Mouse (Mus musculus): Measurements from ENCODE around the gene A730071L15Rik. TPM values are rescaled to one million over a fixed set of nuclear protein-coding genes. Genes with fewer than 3 reads are reported as not detected.

A730071L15Rik gene
- total RNA-seq, 4 experiments from 2014 or later: not detected

DNA sequence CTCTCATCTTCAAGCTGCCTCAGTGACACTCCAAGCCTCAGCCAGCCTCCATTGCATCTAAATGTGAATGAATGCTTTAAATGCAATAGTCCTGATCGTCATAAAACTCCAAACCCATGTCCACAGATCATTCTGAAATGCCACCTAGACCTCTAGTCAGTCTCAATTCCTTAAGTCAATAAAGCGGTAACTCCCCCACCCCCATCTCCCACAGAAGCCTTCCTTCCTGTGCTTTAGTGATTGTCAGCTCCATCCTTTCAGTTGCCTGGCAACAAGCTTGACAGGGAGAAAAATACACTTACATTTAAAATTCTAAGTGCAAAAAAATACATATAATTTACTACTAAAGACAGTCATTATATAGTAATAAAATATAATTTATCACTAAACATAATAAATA is 16.6 kb upstream of the A730071L15Rik start:
- no peak for DNase-seq (ENCODE audit: low spot score in 2 of 2)

DNA sequence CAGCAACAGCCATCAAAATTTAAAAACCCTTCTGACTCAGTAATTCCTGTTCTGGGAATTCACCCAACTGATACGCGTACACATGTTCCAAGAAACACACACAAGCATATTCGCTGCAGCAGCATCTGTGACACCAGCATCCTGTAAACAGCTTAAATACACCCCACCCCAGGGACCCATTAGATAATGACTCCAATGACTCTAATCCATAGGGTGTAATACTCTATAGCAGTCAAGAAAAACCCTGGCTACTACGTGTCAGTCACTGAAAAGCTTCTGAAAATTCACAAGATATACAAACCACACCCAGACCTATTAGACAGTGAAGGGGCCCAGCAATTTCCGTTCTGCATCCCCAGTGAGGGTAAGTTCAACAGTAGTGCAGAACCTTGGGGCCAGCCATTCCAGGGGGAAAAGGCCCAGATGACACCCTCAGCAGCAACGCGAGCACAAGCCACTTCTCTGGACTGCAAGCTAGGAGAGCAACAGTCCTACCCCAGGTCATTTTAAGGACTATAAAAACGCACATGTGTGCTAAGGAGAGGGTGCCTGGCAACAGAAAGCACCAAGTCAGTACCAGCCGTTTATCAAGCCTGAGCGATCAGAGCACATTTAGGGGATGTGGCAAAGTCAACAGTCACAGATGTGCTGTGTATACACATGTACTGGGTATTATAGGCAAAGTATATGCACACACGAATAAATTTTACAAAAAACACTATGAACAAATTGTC is 15.5 kb upstream of the A730071L15Rik start:
- DNase-seq (ENCODE audit: low spot score in 2 of 2): no peak

DNA sequence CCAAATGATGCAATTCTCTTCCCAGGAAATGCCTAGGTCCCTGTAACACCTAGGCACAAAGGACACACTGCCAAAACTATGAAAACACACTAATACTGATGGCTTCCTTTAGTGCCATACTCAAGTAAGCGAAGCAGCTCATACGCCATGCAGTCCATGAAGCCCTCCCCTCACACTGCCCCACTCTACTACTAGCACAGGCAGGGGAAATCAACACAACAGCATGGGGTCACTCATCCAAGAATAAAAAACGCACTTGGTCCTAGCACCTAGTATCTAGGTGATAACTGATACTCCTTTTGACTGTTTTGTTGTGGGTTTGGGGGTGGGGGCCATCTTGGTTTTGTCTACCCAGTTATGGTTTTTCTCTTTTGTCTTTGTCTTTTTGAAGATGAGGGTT is 12.4 kb upstream of the A730071L15Rik start:
- no peak for DNase-seq (ENCODE audit: low spot score in 2 of 2)

DNA sequence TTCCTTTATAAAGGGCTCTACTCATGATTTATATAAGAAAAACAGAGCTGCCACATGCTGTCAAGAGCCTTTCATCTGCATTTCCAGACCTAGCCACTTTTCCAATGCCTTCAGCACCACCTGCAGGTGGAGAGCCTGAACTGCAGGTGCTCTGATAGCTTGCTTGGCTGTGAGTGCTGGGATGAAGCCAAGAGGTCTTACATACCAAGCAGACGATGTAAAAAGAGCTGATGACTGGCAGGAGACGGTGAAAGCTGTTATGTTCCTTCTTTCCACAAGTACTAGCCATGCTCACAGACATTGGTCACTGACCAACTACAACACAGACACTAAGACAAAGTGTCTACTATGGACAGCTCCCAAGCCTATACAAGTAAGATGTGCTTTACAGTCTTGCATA is 12.0 kb upstream of the A730071L15Rik start:
- DNase-seq (ENCODE audit: low spot score in 2 of 2): peak; percentile 92 to 94

DNA sequence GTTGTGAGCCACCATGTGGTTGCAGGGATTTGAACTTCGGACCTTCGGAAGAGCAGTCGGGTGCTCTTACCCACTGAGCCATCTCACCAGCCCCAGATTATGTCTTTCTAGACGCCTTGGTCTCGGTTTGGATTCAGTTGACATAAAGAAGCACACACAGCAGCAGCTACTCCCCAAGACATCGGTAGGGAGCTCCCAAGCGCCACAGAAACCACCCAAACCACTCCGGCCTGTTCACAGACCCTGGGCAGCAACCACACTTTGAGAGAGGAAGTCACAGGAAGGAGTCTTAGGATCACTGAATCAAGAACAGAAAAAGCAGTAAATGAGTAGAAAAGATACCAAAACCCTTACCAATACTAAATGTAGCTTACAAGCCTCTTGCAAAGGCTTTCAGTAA is 3.0 kb upstream of the A730071L15Rik start:
- no peak for DNase-seq (ENCODE audit: low spot score in 2 of 2)

DNA sequence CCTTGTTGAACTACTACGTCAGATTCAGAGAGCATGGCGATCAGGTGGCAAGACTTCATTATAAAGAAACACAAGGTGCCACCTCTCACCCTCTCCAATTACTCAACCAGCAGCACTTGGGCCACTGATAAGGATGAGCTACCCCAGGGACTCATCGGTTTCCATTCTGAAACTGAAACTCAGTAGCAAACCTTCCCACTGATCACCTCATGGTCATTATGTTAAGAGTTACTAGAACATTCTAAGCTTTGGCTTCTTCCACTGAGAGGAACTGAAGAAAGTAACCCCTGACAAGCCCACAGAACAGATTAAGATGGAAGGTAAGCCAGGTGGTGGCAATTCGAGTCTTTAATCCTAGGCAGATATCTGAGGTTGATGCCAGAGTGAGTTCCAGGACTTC is 1.4 kb upstream of the A730071L15Rik start:
- no peak for DNase-seq (ENCODE audit: low spot score in 2 of 2)

DNA sequence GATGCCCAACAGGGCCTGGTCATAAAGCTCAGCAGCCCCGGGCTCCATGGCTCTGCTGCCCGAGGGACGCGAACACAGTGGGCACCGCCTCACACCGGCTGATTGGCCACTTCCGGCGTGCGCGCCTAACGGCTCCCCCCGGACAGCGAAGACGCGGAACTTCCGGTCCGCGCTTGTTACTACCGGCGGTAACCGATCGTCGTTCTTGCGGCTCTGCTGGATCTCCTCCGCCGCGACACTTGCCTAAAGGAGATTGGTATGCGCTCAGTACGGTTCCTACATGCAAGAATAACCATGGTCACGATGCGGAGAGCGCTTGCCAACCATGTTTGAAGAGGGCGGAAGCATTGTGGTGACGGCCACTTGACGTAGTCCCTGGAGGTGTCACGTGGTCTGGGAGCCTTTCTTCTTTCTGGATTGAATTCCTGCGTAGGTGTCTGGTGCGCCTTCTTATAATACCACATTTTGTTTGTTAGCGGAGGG is 299 bp downstream of the A730071L15Rik start, which contains the start of gene Nudcd3:
Gene Nudcd3, minus strand, starts transcription at position 329 of the 483 bp plus-strand sequence.
- peak; percentile 74 to 79 for DNase-seq (ENCODE audit: low spot score in 2 of 2)

DNA sequence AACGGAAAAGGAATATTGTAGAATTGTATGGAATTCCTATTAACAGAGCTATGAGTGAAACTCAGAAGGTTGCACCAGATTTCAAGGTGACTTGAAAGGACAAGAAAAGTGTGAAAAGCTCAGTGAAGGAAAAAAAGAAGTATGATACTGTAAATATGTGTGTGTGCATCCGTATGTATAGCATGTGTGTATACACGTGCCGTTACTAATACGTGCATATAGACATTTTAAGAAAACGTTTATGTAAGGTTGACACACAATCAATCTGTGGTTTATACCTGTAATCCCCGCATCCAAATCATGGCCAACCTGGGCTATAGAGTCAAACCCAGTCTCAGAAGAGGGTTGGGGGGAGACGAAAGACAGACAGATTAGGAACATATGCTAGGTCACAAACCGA is 741 bp downstream of the A730071L15Rik start:
- DNase-seq (ENCODE audit: low spot score in 2 of 2): no peak

DNA sequence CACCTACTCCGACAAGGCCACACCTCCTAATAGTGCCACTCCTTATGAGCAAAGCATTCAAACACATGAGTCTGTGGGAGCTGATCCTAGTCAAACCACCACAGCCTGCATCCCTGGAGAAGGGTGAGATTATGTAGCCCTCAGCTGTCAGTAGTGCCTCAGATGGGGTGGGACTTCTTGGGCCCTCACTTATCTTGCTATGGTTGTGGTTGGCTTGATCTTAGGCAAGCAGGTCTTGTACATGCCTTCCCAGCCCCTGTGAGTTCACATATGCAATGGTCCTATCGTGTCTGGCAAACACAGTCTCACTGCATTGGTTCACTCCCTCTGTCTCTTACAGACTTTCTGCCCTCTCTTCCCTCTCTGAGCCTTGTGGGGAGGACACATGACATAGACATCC is 7.3 kb downstream of the A730071L15Rik start:
- no peak for DNase-seq (ENCODE audit: low spot score in 2 of 2)

DNA sequence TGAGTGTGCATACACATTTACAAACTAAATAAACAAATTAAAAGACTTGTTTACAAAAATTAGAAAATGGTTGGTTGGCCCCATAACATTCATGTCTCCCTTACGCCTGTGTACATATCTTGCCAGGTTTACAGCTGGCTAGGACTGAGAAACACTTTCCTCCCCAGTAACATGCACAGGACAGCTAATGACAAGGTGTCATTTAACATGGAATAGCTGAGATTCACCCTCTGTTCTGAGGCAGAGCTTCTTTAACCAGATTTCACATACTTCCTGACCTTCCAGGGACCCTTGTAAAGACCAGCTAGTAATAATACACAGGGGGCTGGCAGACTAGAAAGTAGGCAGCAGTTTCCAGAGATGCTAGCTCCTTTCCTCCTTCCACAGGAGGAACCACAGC is 8.3 kb downstream of the A730071L15Rik start:
- no peak for DNase-seq (ENCODE audit: low spot score in 2 of 2)

DNA sequence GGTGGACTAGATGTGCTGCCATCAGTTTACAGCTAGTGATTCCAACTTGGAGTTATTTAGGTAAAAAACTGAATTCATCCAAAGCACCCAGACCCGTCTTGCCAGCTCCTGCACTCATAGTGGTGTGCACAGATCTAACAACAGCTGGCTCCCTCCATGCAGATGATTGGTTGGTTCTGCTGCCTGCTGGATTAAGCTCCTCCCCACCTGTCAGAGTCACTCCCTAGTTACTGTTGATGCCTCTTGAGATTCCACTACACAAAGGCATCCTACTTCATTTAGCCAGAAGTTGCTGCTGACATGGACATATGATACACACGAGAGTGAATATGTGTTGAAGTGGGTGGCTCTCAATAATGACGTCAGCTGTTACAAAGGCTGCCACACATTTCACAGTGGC is 17.0 kb downstream of the A730071L15Rik start:
- DNase-seq (ENCODE audit: low spot score in 2 of 2): no peak

DNA sequence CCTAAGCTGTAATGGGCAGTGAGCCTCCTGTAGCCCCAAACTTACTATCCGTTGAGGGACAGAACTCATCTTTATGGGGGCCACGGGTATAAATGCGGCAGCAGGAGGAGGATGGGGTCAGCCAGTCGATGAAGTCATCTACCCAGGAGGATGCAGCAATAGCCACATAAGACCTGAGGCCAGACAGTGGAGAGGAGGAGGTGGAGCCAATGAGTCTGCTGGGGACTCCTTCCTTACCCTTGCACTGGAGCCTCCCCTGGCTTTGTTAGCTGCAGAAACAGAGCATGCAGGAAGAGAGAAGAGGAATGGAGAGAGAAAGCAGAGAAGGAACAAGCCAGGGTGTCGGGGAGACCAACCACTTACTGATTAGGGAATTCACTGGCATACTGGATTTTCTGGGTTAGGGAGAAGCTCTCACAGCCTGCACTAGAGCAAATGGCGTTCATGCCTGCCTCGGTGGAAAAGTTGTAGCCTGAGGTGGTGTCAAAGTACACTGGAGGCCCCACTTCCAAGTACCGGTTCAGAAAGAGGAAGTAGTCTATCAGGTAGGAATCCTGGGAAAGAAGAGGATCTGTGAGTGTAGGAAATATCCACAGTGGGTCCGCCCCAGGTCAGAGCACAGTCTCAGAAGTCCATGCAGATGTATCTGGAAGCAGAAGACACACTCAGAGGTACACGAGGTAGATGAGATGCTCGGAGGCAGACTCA is 18.5 kb downstream of the A730071L15Rik start:
- no peak for DNase-seq (ENCODE audit: low spot score in 2 of 2)

DNA sequence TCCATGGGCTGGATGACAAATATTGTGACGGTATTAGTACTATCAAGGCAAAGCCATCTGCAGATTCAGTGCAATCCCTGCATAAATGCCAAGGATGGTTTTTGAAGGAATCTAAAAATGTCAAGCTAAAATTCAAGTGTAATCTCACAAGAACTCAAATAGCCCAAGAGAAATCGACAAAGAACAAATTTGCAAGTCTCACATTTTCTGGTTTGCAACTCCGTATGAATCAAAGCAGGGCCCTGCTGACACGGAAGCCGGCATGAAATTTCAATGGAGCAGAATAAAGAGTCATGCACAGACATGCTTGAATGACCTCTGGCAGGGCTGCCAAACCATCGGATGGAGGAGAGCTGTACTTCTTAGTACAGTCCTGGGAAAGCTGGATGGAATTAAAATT is 20.1 kb downstream of the A730071L15Rik start:
- DNase-seq (ENCODE audit: low spot score in 2 of 2): no peak

DNA sequence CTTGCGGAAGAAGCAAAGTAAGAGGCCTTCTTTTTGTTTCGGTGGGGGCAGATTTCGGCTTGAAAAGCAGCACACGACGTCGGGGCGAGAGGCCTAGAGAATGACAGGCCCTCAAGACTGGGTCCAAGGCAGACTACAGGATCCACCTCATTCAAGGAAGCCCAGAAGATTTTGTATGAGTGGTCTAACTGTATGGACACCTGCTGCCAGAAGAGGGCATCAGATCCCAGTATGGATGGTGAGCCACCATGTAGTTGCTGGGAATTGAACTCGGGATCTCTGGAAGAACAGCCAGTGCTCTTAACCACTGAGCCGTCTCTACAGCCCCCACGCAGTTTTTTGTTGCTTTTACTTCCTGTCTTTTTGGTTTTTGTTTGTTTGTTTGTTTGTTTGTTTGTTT is 22.4 kb downstream of the A730071L15Rik start:
- DNase-seq (ENCODE audit: low spot score in 2 of 2): no peak

DNA sequence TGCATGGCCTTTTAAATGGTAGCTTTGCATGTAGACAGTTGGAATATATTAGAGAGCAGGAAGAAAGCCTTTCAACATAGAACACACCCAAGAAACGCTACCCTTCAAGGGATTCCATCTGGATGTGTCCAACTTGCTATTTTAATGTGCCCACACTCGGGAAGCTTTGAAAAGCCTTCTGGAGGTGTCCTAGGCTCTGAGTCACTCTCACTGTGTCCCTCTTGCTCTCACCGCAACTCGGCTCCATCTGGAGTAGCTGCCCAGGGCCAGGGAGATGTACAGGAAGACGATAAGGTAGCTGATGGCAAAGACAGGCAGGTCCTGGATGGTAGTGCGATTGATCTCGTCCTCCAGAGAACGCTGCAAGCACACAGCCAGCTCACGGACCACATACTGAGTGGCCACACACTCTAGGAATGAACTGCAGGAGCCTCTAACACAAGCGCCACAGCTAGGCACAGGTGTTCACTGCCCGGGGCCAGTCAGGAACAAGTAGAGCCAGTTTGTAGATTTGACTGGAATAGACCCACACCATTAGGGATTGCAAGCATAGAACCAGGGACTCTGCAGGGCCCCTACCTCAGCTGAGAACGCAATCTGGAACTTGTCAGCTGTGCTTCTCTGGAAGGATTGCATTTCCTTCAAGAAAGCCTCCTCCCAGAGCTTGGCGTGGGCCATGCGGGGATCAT is 24.9 kb downstream of the A730071L15Rik start:
- no peak for DNase-seq (ENCODE audit: low spot score in 2 of 2)

DNA sequence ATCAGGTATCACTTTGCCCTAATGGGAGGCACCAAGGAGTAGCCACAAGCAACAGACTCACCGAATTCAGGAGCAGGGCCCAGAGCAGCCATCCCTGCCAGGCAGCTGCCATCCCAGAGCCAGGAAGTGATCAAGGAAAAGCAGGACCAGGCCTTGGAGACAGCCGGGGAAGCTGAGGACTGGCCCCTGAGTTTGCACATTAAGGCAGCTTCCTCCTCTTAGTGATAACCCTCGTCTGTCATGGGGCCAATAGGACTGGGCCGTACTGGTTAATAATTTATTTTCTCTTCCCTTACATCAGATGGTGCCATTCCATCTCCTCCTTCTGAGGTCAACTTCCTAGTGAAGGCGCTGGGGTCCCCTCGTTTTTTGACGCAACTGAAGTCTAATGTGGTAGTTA is 30.2 kb downstream of the A730071L15Rik start, which contains the start of gene Npc1l1:
Gene Npc1l1, minus strand, starts transcription at position 132 of the 400 bp plus-strand sequence.
- no peak for DNase-seq (ENCODE audit: low spot score in 2 of 2)

DNA sequence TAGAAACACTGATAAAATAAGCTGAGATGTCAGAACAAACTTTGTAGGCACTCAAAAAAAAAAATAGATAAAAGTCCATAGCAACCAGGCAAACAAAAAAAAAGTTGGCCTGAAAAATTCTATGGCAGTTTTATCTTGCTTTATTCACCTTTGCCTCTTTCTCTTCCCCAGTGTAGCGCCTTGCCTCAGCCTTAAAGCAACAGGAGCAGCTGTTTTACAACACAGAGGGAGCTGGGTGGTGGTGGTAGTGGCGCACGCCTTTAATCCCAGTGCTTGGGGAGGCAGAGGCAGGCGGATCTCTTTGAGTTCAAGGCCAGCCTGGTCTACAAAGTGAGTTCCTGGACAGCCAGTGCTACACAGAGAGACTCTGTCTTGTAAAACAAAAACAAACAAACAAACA is 33.2 kb downstream of the A730071L15Rik start:
- DNase-seq (ENCODE audit: low spot score in 2 of 2): no peak

DNA sequence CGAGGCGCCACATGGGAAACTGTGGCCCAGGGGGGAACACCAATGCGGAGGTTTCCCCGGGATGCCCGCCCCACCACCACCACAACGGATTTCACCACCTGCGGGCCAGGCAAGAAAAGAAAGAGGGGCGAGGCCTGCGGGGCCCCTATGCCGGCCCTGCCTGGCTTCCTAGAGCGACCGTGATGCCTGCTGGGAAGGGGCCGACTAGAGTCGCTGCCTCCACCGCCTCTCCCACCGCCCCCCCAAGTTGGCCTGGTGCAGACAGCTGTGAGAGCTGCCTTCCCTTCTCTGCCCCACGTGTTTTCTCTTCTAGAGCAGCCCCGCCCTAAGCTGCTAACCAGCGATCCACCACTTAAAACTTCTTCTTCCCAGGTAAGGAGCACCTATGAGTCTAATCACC is 44.9 kb downstream of the A730071L15Rik start:
- DNase-seq (ENCODE audit: low spot score in 2 of 2): no peak
